Mouse (Mus musculus) gastrocnemius, postnatal 10 days (tissue): Measurements from ENCODE around the gene Hrh1. TPM values are rescaled to one million over a fixed set of nuclear protein-coding genes. Genes with fewer than 3 reads are reported as not detected.

Experiments
- DNase-seq: peaks from one replicate; pipeline ENCODE4 v3.0.0; 2021; ENCODE audit warnings: mixed read lengths
- long read RNA-seq, 2 experiments: library from polyadenylated mRNA; stranded (forward); transcript quantifications; one replicate each; pipeline ENCODE4 v2.0.0; 2021
- total RNA-seq, 2 experiments: library from RNA; stranded (reverse); gene quantifications; 2 replicates each; pipeline ENCODE4 v1.2.3; 2021

The Hrh1 gene
- under 1 TPM; 0.52 to 0.68 TPM for total RNA-seq
- long read RNA-seq, experiment 1: 0 reads
- long read RNA-seq, experiment 2, partial matches to known transcripts: 0 of 1 reads
- long read RNA-seq, experiment 2, other reads (novel, unspliced or antisense): 1 of 1 reads

- DNase-seq: peak; percentile 53
Measured at GRCm38 (mm10) chr6:114397691-114398217, at the start of gene Hrh1. Hrh1 (plus strand) TSS chr6:114397936.

- no peak for DNase-seq
Measured at GRCm38 (mm10) chr6:114354635-114355034, 43.1 kb upstream of the Hrh1 start.

GRCm38 (mm10) chr6:114358171-114358570, 39.6 kb upstream of the Hrh1 start:
- peak; percentile 52 for DNase-seq

DNA sequence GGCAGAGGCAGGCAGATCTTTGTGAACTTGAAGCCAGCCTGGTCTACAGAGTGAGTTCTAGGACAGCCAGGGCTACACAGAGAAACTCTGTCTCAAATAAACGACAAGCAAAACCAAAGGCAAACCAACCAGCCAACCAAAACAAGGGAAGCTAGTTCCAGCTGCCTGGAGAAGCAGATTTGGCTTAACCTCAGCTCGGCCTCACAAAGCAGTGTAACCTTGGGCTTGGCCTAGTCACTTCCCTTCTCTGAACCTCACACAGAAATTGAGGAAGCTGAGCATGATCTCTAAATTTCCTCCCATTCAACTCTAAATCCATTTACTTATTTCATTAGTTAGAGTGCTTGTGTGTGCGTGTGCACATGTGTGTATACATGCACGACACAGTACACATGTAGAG, 35.4 kb upstream of the Hrh1 start:
- no peak for DNase-seq

- no peak for DNase-seq
Measured at GRCm38 (mm10) chr6:114363740-114364139, 34.0 kb upstream of the Hrh1 start.

DNA sequence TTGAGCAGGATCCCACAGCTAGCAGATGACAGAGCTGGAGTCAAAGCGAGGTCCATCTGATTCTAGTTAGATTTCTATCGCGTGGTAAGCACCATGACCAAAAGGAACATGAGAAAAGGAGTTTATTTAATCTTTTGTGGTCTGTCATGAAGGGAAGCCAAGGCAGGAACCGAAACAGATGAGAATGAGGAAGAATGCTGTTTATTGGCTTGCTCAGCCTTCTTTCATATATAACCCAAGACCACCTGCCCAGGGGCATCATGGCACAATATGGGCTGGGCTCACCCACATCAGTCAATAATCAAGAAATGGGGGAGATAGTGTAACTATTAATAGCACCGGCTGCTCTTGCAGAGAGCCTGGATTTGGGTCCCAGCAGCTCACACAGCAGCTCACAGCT, 33.0 kb upstream of the Hrh1 start:
- no peak for DNase-seq

DNA sequence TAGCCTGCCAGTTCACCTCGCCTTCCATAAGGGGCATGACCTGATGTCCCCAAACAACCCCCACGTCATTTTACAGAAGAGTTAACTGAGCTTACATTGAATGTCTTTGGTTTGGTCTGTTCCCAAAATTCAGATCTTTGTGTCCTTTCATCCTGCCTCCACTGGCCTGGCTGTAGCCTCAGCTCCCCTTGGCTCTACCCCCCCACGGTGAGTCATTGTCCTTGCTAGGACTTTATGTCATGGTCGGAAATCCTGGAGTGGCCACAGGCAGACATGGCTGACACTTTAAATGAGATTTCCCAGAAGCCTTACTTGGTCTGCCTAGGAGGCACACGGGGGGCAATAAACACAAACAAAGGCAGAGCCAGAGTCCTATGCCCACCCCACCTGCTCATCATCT, 31.5 kb upstream of the Hrh1 start:
- DNase-seq: no peak

DNA sequence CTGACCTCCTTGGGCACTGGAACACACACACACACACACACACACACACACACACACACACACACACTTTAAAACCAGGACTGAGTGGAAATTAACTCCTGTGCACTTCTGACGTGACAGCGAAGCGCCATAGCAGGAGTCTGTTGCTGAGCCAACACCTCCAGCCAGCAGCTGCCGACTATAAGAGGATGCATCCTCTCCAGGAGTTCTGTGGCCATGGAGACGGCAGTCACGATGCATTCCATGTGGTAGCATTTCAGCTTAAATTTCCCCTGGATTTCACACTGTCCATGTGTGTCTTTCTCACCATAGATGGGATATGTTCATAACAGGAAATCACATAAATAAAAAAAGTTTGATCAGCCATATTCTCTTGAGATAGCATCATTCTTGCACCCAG, 30.1 kb upstream of the Hrh1 start:
- no peak for DNase-seq

DNA sequence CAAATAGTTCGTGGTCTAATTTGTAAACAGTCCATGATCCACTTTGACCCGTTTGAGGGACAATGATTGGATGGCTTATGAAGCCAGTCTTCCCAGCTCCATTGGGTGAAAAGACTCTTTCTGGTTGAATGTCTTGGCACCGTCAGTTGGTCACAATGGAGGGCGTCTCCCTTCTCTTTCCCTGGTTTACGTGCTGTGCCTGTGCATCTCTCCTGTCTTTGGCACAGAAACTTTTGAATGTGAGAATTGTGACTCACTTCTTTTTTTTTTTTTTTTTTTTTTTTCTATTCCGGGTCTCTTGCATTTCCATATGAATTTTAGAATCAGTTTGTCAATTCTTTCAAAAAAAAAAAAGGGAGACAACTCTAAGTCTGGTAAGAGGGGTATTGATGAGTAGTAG, 29.5 kb upstream of the Hrh1 start:
- DNase-seq: no peak

DNA sequence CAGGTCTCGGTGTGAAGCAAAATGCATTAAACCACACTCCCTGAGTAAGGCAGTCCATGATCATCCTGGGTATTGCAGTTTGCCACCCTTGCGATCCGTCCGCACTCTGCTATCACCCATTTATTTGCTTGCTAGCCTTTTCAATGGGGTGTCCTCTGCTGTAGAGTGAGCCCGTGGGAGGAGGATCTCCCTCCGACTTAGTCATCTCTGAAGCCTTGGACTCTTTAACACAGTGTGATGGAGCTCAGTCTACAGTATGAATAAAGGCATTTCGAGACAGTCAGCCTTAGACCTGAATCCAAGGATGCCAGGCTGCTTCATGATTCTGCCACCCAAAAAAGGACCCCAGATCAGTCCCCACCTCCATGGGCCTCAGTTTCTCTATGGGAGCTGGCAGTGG, 25.0 kb upstream of the Hrh1 start:
- DNase-seq: no peak

GRCm38 (mm10) chr6:114380872-114381271, 16.9 kb upstream of the Hrh1 start:
- DNase-seq: no peak

DNA sequence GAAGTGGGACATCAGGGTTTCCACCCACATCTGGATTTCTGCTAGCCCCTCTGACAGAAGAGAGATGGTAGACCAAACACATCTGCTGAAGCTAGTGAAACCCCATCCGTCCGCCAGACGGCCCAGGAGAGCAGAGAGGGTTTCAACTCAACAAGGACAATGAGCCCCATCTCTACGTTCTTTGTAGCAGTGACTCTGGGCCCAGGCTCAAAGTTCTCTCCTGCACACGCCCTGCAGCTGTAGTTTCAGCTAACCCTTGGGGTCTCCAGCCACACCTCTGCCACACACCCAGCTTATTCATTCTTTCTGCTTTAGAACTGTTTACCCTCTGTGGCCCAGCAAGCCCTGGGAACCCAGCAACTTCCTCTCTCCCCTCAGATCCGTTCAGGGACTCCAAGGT, 10.4 kb upstream of the Hrh1 start:
- DNase-seq: no peak

DNA sequence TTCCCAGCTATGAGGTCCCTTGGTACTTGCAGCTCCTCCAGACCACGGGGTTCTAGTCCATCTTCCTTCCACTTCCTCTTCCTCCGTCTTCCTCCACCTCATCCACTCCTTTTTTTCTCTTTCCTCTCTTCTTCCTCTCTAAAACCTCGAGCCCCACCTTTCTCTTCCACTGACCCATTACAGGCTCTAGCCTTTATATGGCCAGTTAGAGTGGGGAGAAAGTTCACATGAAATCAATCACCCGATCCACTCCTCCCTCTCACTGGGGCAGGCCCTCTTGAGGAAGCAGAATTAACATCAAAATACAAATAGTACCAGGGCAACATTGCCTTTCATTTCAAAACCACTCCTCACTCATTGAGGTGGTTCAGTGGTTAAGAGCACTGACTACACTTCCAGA, 9.9 kb upstream of the Hrh1 start:
- DNase-seq: no peak

DNA sequence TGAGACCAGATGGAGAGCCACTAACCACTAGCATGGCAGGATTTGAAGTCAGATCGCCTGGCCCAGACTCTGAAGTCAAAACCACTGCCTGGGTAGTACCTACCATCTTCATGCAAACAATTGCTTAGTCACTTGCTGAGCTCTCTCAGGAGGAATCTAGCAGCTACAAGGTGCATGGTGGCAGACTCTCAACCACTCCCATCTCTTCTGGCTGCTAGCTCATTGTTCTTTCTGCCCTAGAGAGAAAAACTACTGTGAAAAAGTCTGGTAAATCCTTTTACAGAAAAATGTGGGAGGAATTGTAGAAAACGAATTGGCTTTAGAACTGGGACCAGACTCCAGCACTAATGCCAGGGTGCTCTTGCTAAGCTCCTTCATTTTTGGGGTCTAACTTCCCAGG, 7.6 kb upstream of the Hrh1 start:
- no peak for DNase-seq

DNA sequence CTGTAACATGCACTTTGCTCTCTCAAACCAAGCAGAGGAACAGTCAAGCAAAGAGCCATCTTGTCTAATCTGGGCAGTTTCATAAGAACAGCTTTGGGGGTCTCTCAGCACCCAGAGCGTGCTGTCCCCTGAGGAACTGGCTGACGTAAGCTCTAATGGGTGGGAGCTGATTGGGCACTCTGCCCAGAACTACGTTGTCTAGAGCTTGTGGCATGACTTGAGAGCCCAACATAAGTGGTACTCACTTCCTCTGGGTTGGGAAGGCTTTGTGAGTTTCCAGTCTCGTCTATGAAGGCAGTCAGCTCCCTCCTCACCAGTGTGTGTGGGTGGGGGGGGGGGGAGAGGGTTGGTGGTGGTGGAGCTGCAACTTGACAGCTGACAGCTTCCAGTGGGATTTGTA, 2.8 kb upstream of the Hrh1 start:
- no peak for DNase-seq

DNA sequence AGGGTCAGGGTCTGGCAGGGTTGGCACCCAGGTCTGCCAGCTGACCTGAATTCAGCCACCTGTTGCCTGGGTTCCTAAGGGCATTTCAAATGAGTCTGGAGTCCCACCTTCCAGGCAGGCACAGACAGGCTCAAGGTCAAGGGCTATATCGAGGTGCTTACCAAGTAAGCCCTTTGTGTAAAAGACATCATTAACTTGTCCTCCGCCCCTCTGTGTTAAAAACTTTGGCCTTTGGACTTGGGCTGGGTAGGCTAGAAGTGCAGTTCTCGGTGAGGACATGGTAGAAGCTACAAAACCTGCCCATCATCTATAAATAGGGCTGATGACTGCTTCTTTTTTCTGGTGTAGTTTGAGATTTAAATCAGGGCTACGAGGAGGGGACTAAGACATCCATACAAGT, 1.1 kb upstream of the Hrh1 start:
- DNase-seq: no peak

- no peak for DNase-seq
Measured at GRCm38 (mm10) chr6:114397280-114397679, 456 bp upstream of the Hrh1 start.

GRCm38 (mm10) chr6:114398626-114399025, 890 bp downstream of the Hrh1 start:
- peak; percentile 43 for DNase-seq

GRCm38 (mm10) chr6:114400387-114400786, 2.7 kb downstream of the Hrh1 start:
- no peak for DNase-seq

- DNase-seq: no peak
Measured at GRCm38 (mm10) chr6:114400841-114401240, 3.1 kb downstream of the Hrh1 start.

DNA sequence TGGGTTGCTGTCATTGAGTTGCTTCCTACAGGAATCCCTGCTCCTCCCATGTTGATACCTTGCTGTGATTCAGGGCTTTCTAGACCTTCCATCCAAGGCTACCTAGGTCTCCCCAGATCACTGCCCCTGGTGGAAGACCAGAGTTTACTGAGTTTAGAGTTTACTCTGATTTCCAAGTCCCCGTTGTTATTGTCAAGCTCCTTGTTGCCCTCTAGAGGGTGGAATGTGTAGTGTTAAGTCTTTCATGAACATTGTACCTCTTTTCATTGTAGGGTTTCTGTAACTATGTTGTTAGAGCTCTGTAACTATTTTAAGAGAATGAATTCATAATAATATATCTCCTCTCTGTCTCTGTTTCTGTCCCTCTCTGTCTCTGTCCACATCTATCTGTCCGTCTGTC, 4.4 kb downstream of the Hrh1 start:
- DNase-seq: no peak

- DNase-seq: no peak
Measured at GRCm38 (mm10) chr6:114403632-114404031, 5.9 kb downstream of the Hrh1 start.

GRCm38 (mm10) chr6:114404128-114404527, 6.4 kb downstream of the Hrh1 start:
- DNase-seq: no peak

GRCm38 (mm10) chr6:114404774-114405468, 7.2 kb downstream of the Hrh1 start:
- no peak for DNase-seq
